7 mouse cellular contexts compared by ENCODE assay signal in genomic region chr12:44269311-44269831, GRCm38 (mm10). TPM values are rescaled to one million over a fixed set of nuclear protein-coding genes. Genes with fewer than 3 reads are reported as not detected.
DNase-seq lines count a peak whose midpoint lies in the region; TF ChIP-seq lines count a peak whose summit lies in the region.

No protein-coding gene starts in this region.

- H3K27me3 ChIP-seq in MEL (ENCODE audit: control insufficient read depth in 1 of 2, insufficient read depth in 2 of 2, low read length in 2 of 2) = no peaks in the 10 kb centered on the region
- H3K27me3 ChIP-seq in forebrain, embryonic 10.5 days (ENCODE audit: poor library complexity, severe bottlenecking) = no peaks in the 10 kb centered on the region

- intact Hi-C loops in heart, postnatal 10 days (cut with DNase I) = loop anchor here (2.0 kb wide), 1 partner anchor 61 kb away; no protein-coding TSS in a partner anchor

- DNase-seq in MEL (ENCODE audit: low read depth, low spot score) = peak; percentile 91
- peak; percentile 89 for DNase-seq in adrenal gland, postnatal 14 days
- DNase-seq in forebrain, embryonic 10.5 days (ENCODE audit: extremely low spot score, low spot score) = peak; percentile 87
- peak; percentile 86 to 87 for DNase-seq in heart, postnatal 10 days
- DNase-seq in layer of hippocampus, adult 8-10 months (ENCODE audit: low spot score in 2 of 2) = peak; percentile 59 to 72
- peak; percentile 74 for DNase-seq in lung, postnatal 25 days (ENCODE audit: low spot score)
- DNase-seq in retina, embryonic 14.5 days (ENCODE audit: low spot score) = peak; percentile 86

- under 1% methylated on average over 46 of the region's 46 CpGs for WGBS in forebrain, embryonic 10.5 days

- H3K4me1 ChIP-seq in MEL (ENCODE audit: control insufficient read depth in 1 of 2, insufficient read depth in 2 of 2, low read length in 2 of 2) = peaks cover 0 to 3% of the 10 kb centered on the region in 2 experiments; a peak in 2 of 4 replicates
- peaks cover 14% of the 10 kb centered on the region for H3K4me1 ChIP-seq in forebrain, embryonic 10.5 days

- peaks cover 1% of the 10 kb centered on the region; the same call in 1 of the 2 replicates for H3K79me2 ChIP-seq in MEL (ENCODE audit: control insufficient read depth, insufficient read depth, low read length, poor library complexity)

- no peaks in the 10 kb centered on the region for H3K9me3 ChIP-seq in MEL (replicated peaks; ENCODE audit: insufficient read depth, low read length)
- no peaks in the 10 kb centered on the region for H3K9me3 ChIP-seq in forebrain, embryonic 10.5 days

- TF ChIP-seq RAD21 in MEL (IDR thresholded peaks at IDR 0.05; ENCODE audit: low read depth, low read length) = no peak

- TF ChIP-seq EP300 in MEL (IDR thresholded peaks at IDR 0.05; ENCODE audit: low read depth in 1 of 2, low read length in 2 of 2) = no peak

- H3K9ac ChIP-seq in MEL (ENCODE audit: control insufficient read depth, low read depth, low read length, poor library complexity, severe bottlenecking) = peak overlapping the region; percentile 86

- TF ChIP-seq CTCF in MEL (IDR thresholded peaks at IDR 0.05 in 2 of 3, conservative IDR thresholded peaks at IDR 0.05 in 1 of 3; ENCODE audit: control insufficient read depth in 1 of 3, insufficient read depth in 1 of 3, low read depth in 2 of 3, low read length in 3 of 3, poor library complexity in 1 of 3, severe bottlenecking in 1 of 3) = no peak

- H3K36me3 ChIP-seq in MEL (ENCODE audit: control insufficient read depth in 1 of 2, insufficient read depth in 2 of 2, low read length in 2 of 2) = peaks cover 0 to 6% of the 10 kb centered on the region in 2 experiments; a peak in 2 of 4 replicates
- no peaks in the 10 kb centered on the region for H3K36me3 ChIP-seq in forebrain, embryonic 10.5 days (replicated peaks)

- TF ChIP-seq POLR2A in MEL (IDR thresholded peaks at IDR 0.05; ENCODE audit: control insufficient read depth in 1 of 2, insufficient read depth in 1 of 2, low read depth in 1 of 2, low read length in 2 of 2, poor library complexity in 1 of 2) = no peak

- H3K27ac ChIP-seq in MEL (ENCODE audit: control insufficient read depth, low read depth, low read length) = peak overlapping the region; percentile 81
- peak overlapping the region; percentile 95 for H3K27ac ChIP-seq in forebrain, embryonic 10.5 days

- peak overlapping the region; percentile 78 to 96 for H3K4me3 ChIP-seq in MEL (ENCODE audit: control insufficient read depth in 1 of 2, insufficient read depth in 1 of 2, low read depth in 2 of 2, low read length in 2 of 2)
- H3K4me3 ChIP-seq in forebrain, embryonic 10.5 days = peak overlapping the region; percentile 79

TF ChIP-seq in MEL, 35 proteins besides CTCF, POLR2A, EP300 and RAD21:
- TF ChIP-seq HCFC1 (IDR thresholded peaks at IDR 0.05; ENCODE audit: low read depth, low read length) (peak; percentile 50; the same call in 1 of the 2 replicates), ELF1 (IDR thresholded peaks at IDR 0.05; ENCODE audit: low read depth, low read length) (0 out of 2 replicates have a peak, but pooled peaks have one; percentile 1), CHD1 (IDR thresholded peaks at IDR 0.05; ENCODE audit: low read depth, low read length) (no peak), ZNF384 (IDR thresholded peaks at IDR 0.05; ENCODE audit: low read depth, low read length) (peak; percentile 86), TBP (IDR thresholded peaks at IDR 0.05; ENCODE audit: low read depth, low read length) (peak; percentile 59; the same call in 1 of the 2 replicates), MAFK (IDR thresholded peaks at IDR 0.05; ENCODE audit: borderline replicate concordance, low read depth, low read length) (peak; percentile 88), MXI1 (IDR thresholded peaks at IDR 0.05; ENCODE audit: low read depth, low read length) (peak; percentile 79), E2F4 (IDR thresholded peaks at IDR 0.05; ENCODE audit: borderline replicate concordance, low read depth, low read length) (no peak), ZMIZ1 (IDR thresholded peaks at IDR 0.05; ENCODE audit: low read depth, low read length) (0 out of 2 replicates have a peak, but pooled peaks have one; percentile 9), POLR2AphosphoS2 (IDR thresholded peaks at IDR 0.05; ENCODE audit: low read length) (0 out of 2 replicates have a peak, but pooled peaks have one; percentile 13), BHLHE40 (IDR thresholded peaks at IDR 0.05; ENCODE audit: borderline replicate concordance, low read depth, low read length) (no peak), SIN3A (IDR thresholded peaks at IDR 0.05; ENCODE audit: low read length) (peak; percentile 76)

RNA-seq across cellular contexts. Expression of gene Pnpla8, which starts 48.2 kb away (rescaled TPM):
- total RNA-seq in MEL (2012; rRNA removed) = 8.0 and 10.6 TPM in 2 replicates
- 10 to 100 TPM in 1 of 2 experiments, not detected in 1; 15.9 TPM for polyA plus RNA-seq in MEL (2012; ENCODE audit: insufficient read depth in 1 of 2, insufficient read length in 2 of 2, low read depth in 1 of 2, low replicate concordance in 2 of 2, missing spikeins in 1 of 2)
- total RNA-seq in adrenal gland, postnatal 14 days (2021) = 134 and 144 TPM in 2 replicates
- 47.7 and 48.6 TPM in 2 replicates for polyA plus RNA-seq in forebrain, embryonic 10.5 days (2016; fragmentation: Nextera tagmentation; extraction: Ambion mirVana)
- 100 to 1,000 TPM; 105 to 118 TPM for total RNA-seq in heart, postnatal 10 days (2021)
- 100 to 1,000 TPM; 118 to 127 (median 126) TPM for total RNA-seq in layer of hippocampus, adult 8-10 months (2022)

RNA-seq across cellular contexts. Expression of gene Dnajb9, which starts 59.2 kb away (rescaled TPM):
- total RNA-seq in MEL (2012; rRNA removed) = 1.5 and 1.7 TPM in 2 replicates
- polyA plus RNA-seq in MEL (2012; ENCODE audit: insufficient read depth in 1 of 2, insufficient read length in 2 of 2, low read depth in 1 of 2, low replicate concordance in 2 of 2, missing spikeins in 1 of 2) = 1 to 10 TPM in 1 of 2 experiments, not detected in 1; 3.1 TPM
- total RNA-seq in adrenal gland, postnatal 14 days (2021) = 40.6 and 40.7 TPM in 2 replicates
- 12.7 and 15.1 TPM in 2 replicates for polyA plus RNA-seq in forebrain, embryonic 10.5 days (2016; fragmentation: Nextera tagmentation; extraction: Ambion mirVana)
- total RNA-seq in heart, postnatal 10 days (2021) = 10 to 100 TPM; 20.9 to 21.5 TPM
- total RNA-seq in layer of hippocampus, adult 8-10 months (2022) = 10 to 100 TPM; 38.3 to 45.0 (median 38.6) TPM

RNA-seq across cellular contexts. Expression of gene Nrcam, which starts 59.3 kb away (rescaled TPM):
- total RNA-seq in MEL (2012; rRNA removed) = not detected in 2 replicates
- polyA plus RNA-seq in MEL (2012; ENCODE audit: insufficient read depth in 1 of 2, insufficient read length in 2 of 2, low read depth in 1 of 2, low replicate concordance in 2 of 2, missing spikeins in 1 of 2) = not detected
- total RNA-seq in adrenal gland, postnatal 14 days (2021) = 4.4 and 7.6 TPM in 2 replicates
- polyA plus RNA-seq in forebrain, embryonic 10.5 days (2016; fragmentation: Nextera tagmentation; extraction: Ambion mirVana) = 19.4 and 22.6 TPM in 2 replicates
- total RNA-seq in heart, postnatal 10 days (2021) = under 1 TPM; 0.25 to 0.67 TPM
- total RNA-seq in layer of hippocampus, adult 8-10 months (2022) = 100 to 1,000 TPM; 495 to 532 (median 509) TPM

Comparison
In these comparisons a context has a peak if more than half of its experiments do, and no peak if none do; other contexts are left out.
1. Peak in every context shown above with its lines: DNase-seq, H3K4me3 ChIP-seq and H3K27ac ChIP-seq.
2. RNA of gene Nrcam, which starts 59.3 kb away (total RNA-seq): 495 to 532 TPM in layer of hippocampus, adult 8-10 months; 4.4 to 7.6 TPM in adrenal gland, postnatal 14 days, 0.25 to 0.67 TPM in heart, postnatal 10 days and not detected in MEL; every median in the first group is over 10 times any median in the second.